Mouse (Mus musculus) embryonic fibroblast, embryonic 13.5 days (primary cell): ENCODE measurements at regions not wholly inside any gene's neighbourhood (a gene's known extent, or its start where the extent isn't known, plus 50 kb on each side); places are given as distances from the start of the nearest gene placed in this dataset.

Source experiments
- CTCF ChIP-seq: IDR thresholded peaks from 2 replicates; pipeline ENCODE4 v1.5.1; 2011; ENCODE audit warnings: mild to moderate bottlenecking, control low read depth, low read length, moderate library complexity, borderline replicate concordance; ENCODE audit not compliant: insufficient read depth
- POLR2A ChIP-seq: IDR thresholded peaks from 2 replicates; pipeline ENCODE4 v1.6.1; 2011; ENCODE audit warnings: low read depth, mild to moderate bottlenecking, control low read depth, low read length, moderate library complexity

- no peak for TF ChIP-seq CTCF
- TF ChIP-seq POLR2A = no peak
Observed at GRCm38 (mm10) chr3:56955799-56956121, 346.0 kb downstream of the Tm4sf1 start.
